Mouse (Mus musculus) intestine, embryonic 16.5 days (tissue): ENCODE data around the gene Ndufb4. TPM values are rescaled to one million over a fixed set of nuclear protein-coding genes. Genes with fewer than 3 reads are reported as not detected.

Experiments used
- ATAC-seq: fragments of 200-750 bp; cut with Nextera tagmentation; 2 replicates; pipeline ENCODE4 v1.8.0; 2017; ENCODE audit warnings: moderate TSS enrichment, moderate library complexity
- H3K27ac ChIP-seq: fragments of 300-500 bp; sonication (generic); 2 replicates; pipeline ENCODE4 v1.5.1; 2014; ENCODE audit warnings: mild to moderate bottlenecking, low read length
- H3K27me3 ChIP-seq: fragments of 300-500 bp; sonication (generic); replicated peaks from 2 replicates; pipeline ENCODE4 v1.6.1; 2014; ENCODE audit warnings: low read length, control low read depth, mixed read lengths; ENCODE audit not compliant: control insufficient read depth, insufficient read depth
- H3K36me3 ChIP-seq: fragments of 300-500 bp; sonication (generic); 2 replicates; pipeline ENCODE4 v1.6.1; 2014; ENCODE audit warnings: low read length, control low read depth; ENCODE audit not compliant: control insufficient read depth, insufficient read depth
- H3K4me1 ChIP-seq: fragments of 300-500 bp; sonication (generic); 2 replicates; pipeline ENCODE4 v1.6.1; 2014; ENCODE audit warnings: low read length, control low read depth, mixed read lengths; ENCODE audit not compliant: control insufficient read depth, insufficient read depth
- H3K4me2 ChIP-seq: fragments of 300-500 bp; sonication (generic); 2 replicates; pipeline ENCODE4 v1.6.1; 2014; ENCODE audit warnings: low read depth, low read length, control low read depth
- H3K4me3 ChIP-seq: fragments of 300-500 bp; sonication (generic); 2 replicates; pipeline ENCODE4 v1.5.1; 2014; ENCODE audit warnings: mild to moderate bottlenecking, low read length
- H3K9ac ChIP-seq: fragments of 300-500 bp; sonication (generic); 2 replicates; pipeline ENCODE4 v1.6.1; 2014; ENCODE audit warnings: low read depth, low read length
- H3K9me3 ChIP-seq: fragments of 300-500 bp; sonication (generic); 2 replicates; pipeline ENCODE4 v1.6.1; 2016; ENCODE audit warnings: low read length, control low read depth; ENCODE audit not compliant: control insufficient read depth
- WGBS: fragments of 180-500 bp; shearing (Covaris S2); extraction: QIAGEN DNeasy Blood & Tissue Kit; methylation state at CpG from one replicate; pipeline ENCODE4 v1.1.7; 2014; 5-methylcytosine and 5-hydroxymethylcytosine counted together
- polyA plus RNA-seq: library from polyadenylated mRNA; unstranded; fragments of >200 nt; fragmentation: Nextera tagmentation; extraction: Ambion mirVana; gene quantifications from 2 replicates; pipeline ENCODE4 v1.2.1, GENCODE M21; 2015

Ndufb4 gene
- polyA plus RNA-seq, 1 experiment from 2014 or later = 58.1 TPM

DNA sequence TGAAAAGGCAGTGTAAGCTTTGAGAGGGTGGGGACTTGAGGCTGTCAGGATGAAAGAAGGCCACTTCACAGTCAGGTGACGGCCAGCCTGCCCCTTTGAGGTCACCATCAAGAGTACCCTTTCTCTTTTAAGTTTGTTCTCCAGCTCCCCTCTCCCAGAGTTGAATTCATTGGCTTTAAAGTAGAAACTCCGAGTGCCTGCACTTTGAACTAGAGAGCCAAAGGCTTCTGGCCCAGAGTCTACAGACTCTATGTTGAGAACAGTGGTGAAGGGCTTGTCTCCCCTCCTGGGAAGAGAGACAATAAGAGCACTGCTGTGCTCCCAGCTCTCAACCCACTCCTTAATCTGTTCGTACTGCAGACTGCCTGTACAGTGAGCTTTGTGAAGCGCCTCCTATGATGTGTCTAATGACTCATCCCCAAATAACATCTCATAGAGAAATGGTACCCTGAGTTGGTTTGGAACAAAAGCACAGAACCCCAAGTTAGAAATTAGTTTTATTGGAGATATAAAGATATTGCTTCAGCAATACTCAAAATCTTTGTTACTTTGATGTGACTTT lies 27.8 kb downstream of the Ndufb4 start:
- no peak overlapping the region for H3K27ac ChIP-seq
- H3K4me3 ChIP-seq = no peak overlapping the region
- no peaks in the 10 kb centered on the region for H3K27me3 ChIP-seq
- H3K36me3 ChIP-seq = no peaks in the 10 kb centered on the region
- H3K4me2 ChIP-seq = no peak overlapping the region
- 60% methylated on average over 4 of the region's 4 CpGs for WGBS
- H3K4me1 ChIP-seq = no peaks in the 10 kb centered on the region
- no peak overlapping the region for H3K9ac ChIP-seq
- no peak for ATAC-seq
- no peaks in the 10 kb centered on the region for H3K9me3 ChIP-seq

DNA sequence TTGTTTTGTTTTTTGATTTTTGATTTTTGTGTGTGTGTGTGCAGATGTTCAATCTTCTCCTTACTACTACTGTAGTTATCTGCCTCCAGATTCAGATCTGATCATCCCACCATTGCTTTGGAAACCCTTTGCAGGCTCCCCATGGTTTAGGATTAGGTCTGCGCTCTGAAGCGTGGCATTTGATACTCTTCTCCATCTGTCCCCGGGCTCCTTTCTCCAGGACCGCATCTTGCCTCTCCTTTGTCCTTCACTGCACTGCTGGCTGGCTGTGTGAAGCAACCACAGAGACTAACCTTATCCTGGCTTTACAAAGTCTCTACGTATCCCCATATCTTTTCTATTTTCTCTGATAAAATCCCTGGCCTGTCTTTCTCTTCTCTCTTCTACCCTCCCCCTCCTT lies 31.3 kb downstream of the Ndufb4 start:
- no peak overlapping the region for H3K4me2 ChIP-seq
- H3K4me1 ChIP-seq = no peaks in the 10 kb centered on the region
- no peak overlapping the region for H3K27ac ChIP-seq
- no peaks in the 10 kb centered on the region for H3K36me3 ChIP-seq
- ATAC-seq = no peak
- H3K27me3 ChIP-seq = no peaks in the 10 kb centered on the region
- H3K9me3 ChIP-seq = no peaks in the 10 kb centered on the region
- 73% methylated on average over 5 of the region's 5 CpGs for WGBS
- H3K9ac ChIP-seq = no peak overlapping the region
- H3K4me3 ChIP-seq = no peak overlapping the region

DNA sequence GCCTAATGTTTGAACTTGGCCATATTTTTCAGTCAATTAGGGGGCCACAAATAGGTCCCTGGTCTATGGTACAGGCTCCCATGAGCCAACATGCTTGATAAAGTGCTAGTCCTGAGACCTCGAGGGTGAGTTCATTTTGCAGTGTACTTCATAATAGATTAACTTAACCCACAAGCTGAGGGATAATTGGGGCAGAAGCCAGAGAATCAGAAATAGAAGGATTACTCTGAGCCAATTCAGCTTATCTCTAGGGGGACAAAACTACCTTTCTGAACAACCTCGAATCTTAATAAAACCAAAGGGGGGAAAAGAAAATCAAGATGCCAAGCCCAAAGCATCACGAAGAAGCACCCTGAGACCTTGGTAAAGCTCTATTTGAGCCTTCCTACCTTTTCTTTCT lies 31.9 kb downstream of the Ndufb4 start:
- H3K9ac ChIP-seq = no peak overlapping the region
- ATAC-seq = no peak
- no peak overlapping the region for H3K27ac ChIP-seq
- H3K36me3 ChIP-seq = no peaks in the 10 kb centered on the region
- H3K9me3 ChIP-seq = no peaks in the 10 kb centered on the region
- H3K27me3 ChIP-seq = no peaks in the 10 kb centered on the region
- H3K4me3 ChIP-seq = no peak overlapping the region
- no peaks in the 10 kb centered on the region for H3K4me1 ChIP-seq
- no peak overlapping the region for H3K4me2 ChIP-seq
- 71% methylated on average over 3 of the region's 3 CpGs for WGBS

DNA sequence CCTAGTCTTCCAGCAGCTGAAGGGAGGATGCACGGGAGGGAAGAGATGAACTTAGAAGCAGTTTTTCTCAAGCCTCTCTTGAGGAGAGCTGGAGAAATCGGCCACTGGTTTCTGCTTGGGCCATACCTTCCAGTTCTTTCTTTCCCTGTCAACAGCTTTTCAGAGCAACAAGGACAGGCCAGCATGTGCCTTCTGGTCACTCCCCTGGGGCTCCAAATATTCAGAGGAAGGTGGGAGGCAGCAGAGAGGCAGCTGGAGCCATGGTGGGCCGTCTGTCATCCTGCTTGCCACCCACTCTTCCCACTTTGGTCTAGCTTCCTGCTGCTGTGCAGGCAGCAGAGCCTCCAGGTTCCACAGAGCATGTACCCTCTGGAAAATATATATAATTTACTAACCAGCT lies 36.6 kb downstream of the Ndufb4 start:
- WGBS = 40% methylated on average over 3 of the region's 3 CpGs
- H3K27ac ChIP-seq = no peak overlapping the region
- H3K36me3 ChIP-seq = no peaks in the 10 kb centered on the region

DNA sequence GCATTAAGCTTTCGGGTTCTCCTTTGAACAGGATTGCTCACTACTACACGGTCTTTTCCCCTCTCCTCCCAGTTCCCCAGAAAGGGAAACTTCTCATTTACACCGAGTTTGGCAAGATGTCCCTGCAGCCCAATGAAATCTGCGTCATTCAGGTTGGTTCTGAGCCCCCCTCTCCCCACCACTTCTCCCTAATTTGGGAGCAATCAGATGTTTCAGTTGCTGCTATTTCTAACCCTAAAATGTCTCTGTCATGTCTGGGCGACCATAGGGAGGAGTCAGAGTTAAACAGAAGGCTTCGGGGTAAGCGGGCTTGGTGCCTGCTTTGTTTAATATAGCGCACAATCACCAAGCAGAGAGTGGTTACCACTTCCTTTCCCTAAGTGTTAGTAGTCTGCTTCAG lies 38.1 kb downstream of the Ndufb4 start:
- ATAC-seq = no peak

More for the DNA sequence above, 36.6 kb downstream of the Ndufb4 start:
- no peaks in the 10 kb centered on the region for H3K4me1 ChIP-seq
- H3K4me2 ChIP-seq = no peak overlapping the region
- H3K27me3 ChIP-seq = no peaks in the 10 kb centered on the region
- H3K9ac ChIP-seq = no peak overlapping the region
- ATAC-seq = no peak
- H3K4me3 ChIP-seq = no peak overlapping the region
- H3K9me3 ChIP-seq = no peaks in the 10 kb centered on the region

DNA sequence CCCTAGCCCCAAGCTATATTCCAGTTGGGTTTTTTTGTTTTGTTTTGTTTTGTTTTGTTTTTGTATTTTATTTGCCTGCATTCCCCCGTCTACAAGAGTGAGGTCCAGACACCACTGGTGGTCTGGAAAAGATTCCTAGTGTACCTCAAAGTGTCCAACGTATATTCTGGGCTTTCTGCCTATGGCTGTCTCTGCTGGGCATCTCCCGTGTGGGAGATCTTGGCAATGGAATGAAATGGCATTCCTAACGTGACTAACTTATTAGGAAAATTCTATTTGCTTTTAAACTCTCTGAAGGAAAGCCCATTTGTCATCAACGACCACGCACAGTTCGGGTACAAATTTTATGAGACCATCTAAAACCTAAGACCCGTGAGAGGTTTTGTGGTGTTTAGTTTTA lies 38.8 kb downstream of the Ndufb4 start:
- Histone ChIP-seq H3K4me3 (no peak overlapping the region), H3K9me3 (no peaks in the 10 kb centered on the region), H3K27me3 (no peaks in the 10 kb centered on the region), H3K4me2 (no peak overlapping the region), H3K36me3 (no peaks in the 10 kb centered on the region), H3K27ac (no peak overlapping the region), H3K9ac (no peak overlapping the region), H3K4me1 (no peaks in the 10 kb centered on the region)
- ATAC-seq = no peak
- WGBS = 58% methylated on average over 8 of the region's 8 CpGs

More for the DNA sequence above, 38.1 kb downstream of the Ndufb4 start:
- H3K27me3 ChIP-seq = no peaks in the 10 kb centered on the region
- no peak overlapping the region for H3K9ac ChIP-seq
- WGBS = 67% methylated on average over 8 of the region's 8 CpGs
- no peak overlapping the region for H3K4me2 ChIP-seq
- no peaks in the 10 kb centered on the region for H3K36me3 ChIP-seq
- H3K4me3 ChIP-seq = no peak overlapping the region
- H3K9me3 ChIP-seq = no peaks in the 10 kb centered on the region
- H3K4me1 ChIP-seq = no peaks in the 10 kb centered on the region
- H3K27ac ChIP-seq = no peak overlapping the region

DNA sequence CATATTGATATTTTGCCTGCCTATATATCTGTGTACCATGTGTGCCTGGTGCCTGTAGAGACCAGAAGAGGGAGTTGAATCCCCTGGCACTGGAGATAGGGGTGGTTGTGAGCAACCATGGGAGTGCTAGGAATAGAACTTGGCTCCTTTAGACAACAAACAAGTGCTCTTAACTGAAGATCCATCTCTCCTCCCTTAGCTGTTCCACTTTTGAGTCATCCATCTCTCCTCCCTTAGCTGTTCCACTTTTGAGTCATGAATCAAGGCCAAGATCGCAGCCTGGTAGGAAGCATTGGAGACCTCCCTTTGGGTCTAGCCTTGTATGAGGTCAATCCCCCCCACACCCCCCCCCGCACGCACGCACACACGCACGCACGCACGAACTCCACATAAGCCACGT lies 39.7 kb downstream of the Ndufb4 start:
- no peak for ATAC-seq
- WGBS = 88% methylated on average over 9 of the region's 9 CpGs
- Histone ChIP-seq H3K27ac (no peak overlapping the region), H3K4me3 (no peak overlapping the region), H3K27me3 (no peaks in the 10 kb centered on the region), H3K4me2 (no peak overlapping the region), H3K36me3 (no peaks in the 10 kb centered on the region), H3K4me1 (no peaks in the 10 kb centered on the region), H3K9me3 (no peaks in the 10 kb centered on the region), H3K9ac (no peak overlapping the region)

DNA sequence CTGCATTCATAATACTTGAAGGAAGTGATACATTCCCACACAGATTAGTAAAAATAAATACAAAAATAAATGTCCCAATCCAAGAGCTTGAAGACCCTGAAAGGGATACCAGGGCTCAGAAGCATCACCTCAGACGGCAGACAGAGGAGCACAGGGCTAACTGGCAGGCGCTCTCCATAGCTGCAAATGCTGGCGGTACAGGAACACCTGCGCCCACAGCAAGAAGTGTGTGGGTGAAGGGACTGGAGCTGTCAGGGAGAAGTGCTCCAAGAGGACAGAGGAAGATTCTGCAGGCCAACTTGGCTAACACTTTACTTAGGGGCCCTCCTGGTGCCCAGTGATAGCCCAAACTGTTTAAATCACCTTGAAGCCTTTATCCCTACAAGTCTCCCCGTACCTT lies 42.2 kb downstream of the Ndufb4 start:
- Histone ChIP-seq H3K27me3 (no peaks in the 10 kb centered on the region), H3K4me2 (no peak overlapping the region), H3K36me3 (no peaks in the 10 kb centered on the region), H3K9me3 (no peaks in the 10 kb centered on the region), H3K4me1 (no peaks in the 10 kb centered on the region), H3K9ac (no peak overlapping the region), H3K27ac (no peak overlapping the region), H3K4me3 (no peak overlapping the region)
- WGBS = 88% methylated on average over 5 of the region's 5 CpGs
- no peak for ATAC-seq

DNA sequence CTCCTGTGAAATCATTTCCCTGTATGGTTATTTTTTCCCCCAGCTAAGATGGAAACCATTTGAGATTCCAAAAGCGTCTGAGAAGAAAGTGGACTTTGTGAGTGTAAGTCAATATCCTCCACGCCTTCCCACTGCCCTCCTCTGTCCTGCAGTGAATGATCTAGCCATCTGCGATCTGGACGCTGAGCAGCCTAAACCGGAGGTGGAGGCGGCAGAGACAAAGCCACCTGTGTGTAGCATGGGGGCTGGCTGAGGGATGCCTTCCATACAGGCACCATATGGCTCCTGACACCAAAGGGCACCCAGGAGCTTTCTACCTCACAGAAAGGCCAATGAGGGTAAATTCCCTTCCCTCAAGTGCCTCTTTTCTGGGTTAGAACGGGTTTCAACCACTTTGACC lies 43.2 kb downstream of the Ndufb4 start:
- no peaks in the 10 kb centered on the region for H3K9me3 ChIP-seq
- 73% methylated on average over 7 of the region's 7 CpGs for WGBS
- H3K4me3 ChIP-seq = no peak overlapping the region
- no peaks in the 10 kb centered on the region for H3K36me3 ChIP-seq
- no peaks in the 10 kb centered on the region for H3K27me3 ChIP-seq
- H3K27ac ChIP-seq = no peak overlapping the region
- H3K4me2 ChIP-seq = no peak overlapping the region
- H3K4me1 ChIP-seq = no peaks in the 10 kb centered on the region
- H3K9ac ChIP-seq = no peak overlapping the region
- no peak for ATAC-seq

DNA sequence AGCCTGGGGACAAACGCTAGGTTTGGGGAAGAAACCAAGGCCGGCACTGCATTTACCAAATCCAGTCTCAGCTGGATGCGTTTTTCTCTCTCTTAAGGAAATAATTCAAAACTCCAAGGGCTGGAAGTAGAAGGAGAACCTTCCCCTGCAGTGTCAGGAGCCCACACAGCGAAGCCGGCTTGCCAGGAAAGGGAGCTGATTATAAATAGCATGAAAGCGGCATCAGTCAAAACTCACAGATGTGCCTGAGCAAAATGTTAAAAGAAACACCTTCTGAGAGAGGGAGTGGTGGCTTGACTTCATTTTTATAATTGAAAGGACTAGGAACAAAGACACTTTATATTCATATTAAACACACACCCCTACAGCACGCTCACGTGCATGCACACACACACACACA lies 43.9 kb downstream of the Ndufb4 start:
- Histone ChIP-seq H3K4me2 (no peak overlapping the region), H3K4me3 (no peak overlapping the region), H3K36me3 (no peaks in the 10 kb centered on the region), H3K27me3 (no peaks in the 10 kb centered on the region), H3K4me1 (no peaks in the 10 kb centered on the region), H3K27ac (no peak overlapping the region), H3K9ac (no peak overlapping the region), H3K9me3 (no peaks in the 10 kb centered on the region)
- ATAC-seq = no peak
- WGBS = 74% methylated on average over 8 of the region's 8 CpGs
